Mouse (Mus musculus): ENCODE results near the gene Mctp2. TPM values are rescaled to one million over a fixed set of nuclear protein-coding genes. Genes with fewer than 3 reads are reported as not detected.
A peak's percentile ranks its signal among the peaks of the same experiment; 100 is the strongest.

Gene Mctp2
- polyA plus RNA-seq, 1 experiment from 2014 or later = 3.6 TPM

DNA sequence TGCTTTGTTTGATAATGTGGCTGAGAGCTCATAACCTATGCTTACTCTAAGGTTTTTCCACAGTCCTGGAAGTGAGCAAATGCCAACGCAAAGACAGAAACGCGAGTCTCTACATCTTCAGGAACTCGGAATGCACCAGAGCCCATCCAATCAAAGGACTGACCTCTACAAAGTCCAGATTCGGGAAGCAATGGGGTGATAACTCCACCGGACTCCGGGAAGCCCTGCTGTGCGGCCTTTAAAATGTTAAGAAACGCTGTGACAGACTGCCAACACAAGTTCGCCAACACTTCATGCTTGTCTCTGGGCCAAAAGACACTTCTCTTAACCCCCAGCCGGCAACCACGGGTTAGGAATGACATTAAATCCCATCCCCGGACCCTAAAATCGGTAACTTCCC, 437 bp downstream of the Mctp2 start:
- peak overlapping the region; percentile 91 for H3K4me2 ChIP-seq
- peak; percentile 51; the same call in 1 of the 2 replicates for ATAC-seq (ENCODE audit: borderline replicate concordance, extremely low read depth, low FRiP score, low TSS enrichment)
- H3K27ac ChIP-seq = 0 out of 2 replicates have a peak overlapping the region, but pooled peaks have one; percentile 5
- H3K9ac ChIP-seq = peak overlapping the region; percentile 49
- H3K4me1 ChIP-seq = no peaks in the 10 kb centered on the region; the same call in 1 of the 2 replicates
- H3K36me3 ChIP-seq = no peaks in the 10 kb centered on the region
- no peaks in the 10 kb centered on the region for H3K27me3 ChIP-seq
- H3K4me3 ChIP-seq = peak overlapping the region; percentile 56
- no peaks in the 10 kb centered on the region for H3K9me3 ChIP-seq
- 2% methylated on average over 14 of the region's 14 CpGs for WGBS

DNA sequence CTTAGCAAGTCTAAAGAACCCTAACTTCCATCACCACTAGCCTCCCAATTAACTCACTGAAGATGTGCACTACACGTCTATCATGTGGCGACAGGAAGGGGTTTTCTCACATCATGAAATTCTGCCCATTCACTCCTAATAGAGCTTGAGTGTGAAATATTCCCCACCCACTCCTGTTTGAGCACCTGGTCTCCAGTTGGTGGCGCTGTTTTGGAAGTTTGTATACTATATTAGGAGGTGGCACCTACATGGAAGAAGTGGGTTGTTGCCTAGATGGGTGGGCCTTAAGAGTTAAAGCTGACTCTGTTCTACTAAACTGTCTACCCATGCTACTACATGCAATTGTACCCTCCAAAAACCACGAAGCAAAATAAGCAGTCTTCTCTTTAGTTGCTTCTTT, 4.7 kb downstream of the Mctp2 start:
- Histone ChIP-seq H3K27me3 (no peaks in the 10 kb centered on the region), H3K9ac (no peak overlapping the region), H3K36me3 (no peaks in the 10 kb centered on the region), H3K4me1 (no peaks in the 10 kb centered on the region; the same call in 1 of the 2 replicates), H3K9me3 (no peaks in the 10 kb centered on the region), H3K27ac (no peak overlapping the region), H3K4me2 (no peak overlapping the region), H3K4me3 (no peak overlapping the region)
- ATAC-seq (ENCODE audit: borderline replicate concordance, extremely low read depth, low FRiP score, low TSS enrichment) = no peak
- WGBS = 59% methylated on average over 4 of the region's 4 CpGs

DNA sequence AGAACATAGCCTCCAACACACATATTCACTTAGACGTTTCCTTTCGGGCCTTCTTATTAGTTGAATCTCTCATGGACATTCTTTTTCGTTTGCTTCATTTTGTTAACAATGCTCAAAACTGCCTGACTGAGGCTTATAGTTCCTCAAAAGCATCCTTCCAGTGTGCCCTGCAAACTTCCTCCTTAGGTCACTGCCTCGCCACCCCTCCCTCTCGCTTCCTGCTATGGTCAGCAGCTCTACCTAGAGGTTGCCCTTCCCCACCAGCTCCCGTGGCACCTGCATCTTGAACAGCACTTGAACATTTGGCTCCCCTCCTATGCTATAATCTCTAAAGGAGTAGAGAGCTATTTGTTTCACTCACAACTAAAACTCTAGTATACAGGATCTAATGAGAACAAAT, 6.7 kb downstream of the Mctp2 start:
- H3K9ac ChIP-seq = no peak overlapping the region
- no peak overlapping the region for H3K4me2 ChIP-seq
- no peaks in the 10 kb centered on the region for H3K4me1 ChIP-seq
- 76% methylated on average over 6 of the region's 6 CpGs for WGBS
- ATAC-seq (ENCODE audit: borderline replicate concordance, extremely low read depth, low FRiP score, low TSS enrichment) = no peak
- H3K27me3 ChIP-seq = no peaks in the 10 kb centered on the region
- H3K27ac ChIP-seq = no peak overlapping the region
- no peak overlapping the region for H3K4me3 ChIP-seq
- H3K9me3 ChIP-seq = no peaks in the 10 kb centered on the region
- no peaks in the 10 kb centered on the region for H3K36me3 ChIP-seq

DNA sequence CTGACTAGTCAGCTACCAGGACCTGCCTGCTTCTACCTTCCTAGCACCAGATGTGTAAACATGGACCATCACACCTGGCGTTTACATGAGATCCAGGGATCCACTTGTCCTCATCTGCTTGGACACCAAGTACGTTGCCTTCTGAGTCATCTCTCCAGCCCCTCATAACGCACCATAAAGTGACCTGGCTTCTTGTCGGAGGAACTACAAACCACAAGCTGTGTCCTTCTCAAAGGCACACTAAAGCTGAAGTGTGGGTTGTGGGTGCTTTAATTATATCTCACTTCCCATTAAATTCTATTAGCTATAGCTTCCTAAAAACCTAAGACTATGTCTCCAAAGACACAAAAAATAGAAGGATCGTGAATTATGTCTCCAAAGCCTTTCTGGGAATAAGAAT, 9.4 kb downstream of the Mctp2 start:
- no peak overlapping the region for H3K9ac ChIP-seq
- 83% methylated on average over 5 of the region's 5 CpGs for WGBS

DNA sequence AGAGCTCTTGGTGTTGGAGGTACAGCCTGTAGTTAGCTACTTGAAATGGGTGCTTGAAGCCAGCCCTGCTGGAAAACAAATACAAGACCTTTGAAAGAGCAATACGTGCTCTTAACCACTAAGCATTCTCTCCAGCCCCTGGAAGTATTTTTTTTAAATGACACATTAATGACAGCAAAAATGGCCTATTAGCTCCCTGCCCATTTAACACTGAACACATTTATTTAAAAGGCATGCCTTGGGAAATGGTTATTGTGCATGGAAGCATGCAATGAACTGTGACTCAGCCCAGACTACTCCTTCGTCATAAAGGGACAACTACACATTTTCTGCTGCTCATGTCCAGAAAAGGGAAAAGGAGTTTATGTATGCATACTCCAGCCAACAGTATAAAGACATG, 10.2 kb downstream of the Mctp2 start:
- no peaks in the 10 kb centered on the region for H3K27me3 ChIP-seq
- 55% methylated on average over 2 of the region's 2 CpGs for WGBS
- H3K36me3 ChIP-seq = no peaks in the 10 kb centered on the region
- H3K4me1 ChIP-seq = no peaks in the 10 kb centered on the region
- H3K4me3 ChIP-seq = no peak overlapping the region
- no peaks in the 10 kb centered on the region for H3K9me3 ChIP-seq
- H3K4me2 ChIP-seq = no peak overlapping the region
- no peak overlapping the region for H3K27ac ChIP-seq
- H3K9ac ChIP-seq = no peak overlapping the region
- ATAC-seq (ENCODE audit: borderline replicate concordance, extremely low read depth, low FRiP score, low TSS enrichment) = no peak

More for the DNA sequence above, 9.4 kb downstream of the Mctp2 start:
- Histone ChIP-seq H3K4me3 (no peak overlapping the region), H3K27me3 (no peaks in the 10 kb centered on the region), H3K9me3 (no peaks in the 10 kb centered on the region), H3K27ac (no peak overlapping the region), H3K4me1 (no peaks in the 10 kb centered on the region), H3K36me3 (no peaks in the 10 kb centered on the region), H3K4me2 (no peak overlapping the region)
- ATAC-seq (ENCODE audit: borderline replicate concordance, extremely low read depth, low FRiP score, low TSS enrichment) = no peak

DNA sequence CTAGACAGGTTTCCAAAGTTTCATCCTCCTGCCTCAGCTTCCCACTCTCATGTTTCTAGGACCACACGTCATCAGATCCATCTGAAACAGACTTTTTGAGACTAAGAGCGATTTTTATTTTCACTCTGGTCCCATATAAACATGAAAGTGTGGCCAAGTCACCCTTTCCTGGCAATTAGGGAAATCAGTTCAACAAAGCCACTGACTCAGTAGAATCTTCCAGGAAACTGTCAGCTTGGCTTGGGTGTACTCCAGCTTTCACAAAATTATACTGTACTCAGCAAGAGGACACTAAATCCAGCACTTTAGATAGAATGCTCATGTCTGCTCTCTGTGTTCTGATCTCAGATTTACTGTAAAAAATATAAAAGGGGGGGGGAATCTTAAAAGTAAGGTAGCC, 11.5 kb downstream of the Mctp2 start:
- Histone ChIP-seq H3K36me3 (no peaks in the 10 kb centered on the region), H3K27me3 (no peaks in the 10 kb centered on the region), H3K4me3 (no peak overlapping the region), H3K4me1 (no peaks in the 10 kb centered on the region), H3K27ac (no peak overlapping the region), H3K9ac (no peak overlapping the region), H3K4me2 (no peak overlapping the region), H3K9me3 (no peaks in the 10 kb centered on the region)
- WGBS = 66% methylated on average over 2 of the region's 2 CpGs
- no peak for ATAC-seq (ENCODE audit: borderline replicate concordance, extremely low read depth, low FRiP score, low TSS enrichment)

DNA sequence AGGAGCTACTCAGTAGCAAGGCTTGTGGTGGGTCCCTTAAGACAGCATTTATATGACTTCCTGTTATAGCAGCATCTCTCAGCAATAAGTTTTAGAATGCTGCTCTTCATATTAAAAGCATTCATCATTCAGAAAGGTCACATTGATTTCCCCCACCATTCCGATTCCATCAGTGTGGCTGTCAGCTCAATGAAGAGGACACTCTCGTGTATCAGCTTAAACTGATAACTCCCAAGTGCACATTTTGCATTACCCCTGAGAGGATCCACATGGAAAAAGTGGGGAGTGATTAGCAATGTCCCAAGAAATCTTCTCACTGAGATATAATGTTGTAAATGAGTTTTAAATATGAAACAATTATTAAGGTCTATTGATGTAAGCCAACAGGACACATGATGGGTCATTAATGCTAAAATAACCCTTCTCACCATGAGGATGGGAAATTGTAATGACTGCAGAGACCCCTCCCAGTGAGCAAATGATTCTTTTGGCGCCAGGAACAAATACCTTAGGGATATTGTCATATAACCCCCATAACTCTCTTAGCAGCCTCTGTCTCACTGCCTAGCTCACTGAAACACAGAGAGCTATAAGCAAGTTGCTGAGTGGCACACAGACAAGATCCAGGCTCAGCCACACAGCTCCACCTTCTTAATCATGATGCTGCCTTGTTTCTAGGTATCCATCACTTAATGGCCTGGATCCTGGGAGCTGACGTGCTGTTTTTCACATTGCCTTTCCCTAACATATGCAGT, 12.4 kb downstream of the Mctp2 start:
- no peak overlapping the region for H3K27ac ChIP-seq
- ATAC-seq (ENCODE audit: borderline replicate concordance, extremely low read depth, low FRiP score, low TSS enrichment) = no peak
- H3K27me3 ChIP-seq = no peaks in the 10 kb centered on the region
- H3K4me2 ChIP-seq = no peak overlapping the region
- H3K4me1 ChIP-seq = no peaks in the 10 kb centered on the region
- H3K36me3 ChIP-seq = no peaks in the 10 kb centered on the region
- no peaks in the 10 kb centered on the region for H3K9me3 ChIP-seq
- no peak overlapping the region for H3K9ac ChIP-seq
- 61% methylated on average over 4 of the region's 4 CpGs for WGBS
- no peak overlapping the region for H3K4me3 ChIP-seq

DNA sequence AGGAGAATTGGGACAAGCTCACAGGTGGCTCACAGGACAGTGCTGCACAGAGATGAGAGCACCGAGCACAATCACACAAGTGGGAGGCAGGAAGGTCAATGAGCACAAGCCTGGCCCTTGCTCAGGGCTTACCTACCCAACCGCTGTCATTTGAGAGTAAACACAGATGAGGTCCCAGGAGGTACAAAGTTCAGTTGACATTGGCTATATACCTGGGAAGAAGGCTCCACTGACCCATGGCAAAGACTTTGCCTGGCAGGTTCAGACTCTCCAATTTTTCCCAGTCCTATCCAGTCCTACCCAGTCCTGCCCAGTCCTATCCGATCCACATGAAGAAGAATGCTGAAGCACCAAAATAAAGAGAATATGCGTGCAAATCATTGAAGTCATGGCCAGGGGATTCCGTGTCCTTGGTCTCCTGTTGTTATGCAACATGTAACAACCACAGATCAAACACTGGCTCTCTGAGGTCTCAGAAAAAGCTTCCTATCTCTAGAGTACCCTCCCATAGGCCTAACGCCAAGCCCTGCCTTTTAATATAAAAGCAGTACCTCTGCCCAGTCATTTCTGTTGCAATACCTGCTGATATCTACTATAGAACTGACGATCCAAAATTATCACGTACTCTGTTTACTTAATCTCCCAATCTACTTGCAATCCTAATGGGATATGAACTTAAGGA, 14.0 kb downstream of the Mctp2 start:
- no peak for ATAC-seq (ENCODE audit: borderline replicate concordance, extremely low read depth, low FRiP score, low TSS enrichment)
- WGBS = 79% methylated on average over 8 of the region's 8 CpGs

DNA sequence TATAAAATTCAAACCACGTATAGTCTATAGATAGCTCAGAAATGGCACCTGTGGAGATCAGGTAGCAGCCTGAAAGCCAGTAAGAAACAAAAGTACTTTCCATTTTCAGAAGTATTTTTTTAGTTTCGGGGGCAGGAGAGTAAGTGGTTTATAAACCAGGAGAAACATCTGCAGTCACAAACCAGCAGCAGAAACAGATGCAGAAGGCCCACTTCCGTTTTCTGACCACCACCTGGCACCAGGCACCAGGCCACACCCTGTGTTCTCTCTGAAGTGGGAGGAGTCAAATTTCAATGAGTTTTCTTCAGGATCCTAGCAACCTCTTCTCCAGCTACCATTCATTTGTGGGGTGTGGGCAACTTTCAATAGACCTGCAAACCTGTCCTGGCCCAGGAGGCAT, 25.7 kb downstream of the Mctp2 start:
- H3K9ac ChIP-seq = no peak overlapping the region
- no peaks in the 10 kb centered on the region for H3K27me3 ChIP-seq
- H3K9me3 ChIP-seq = no peaks in the 10 kb centered on the region
- H3K4me2 ChIP-seq = no peak overlapping the region
- no peaks in the 10 kb centered on the region for H3K4me1 ChIP-seq
- no peaks in the 10 kb centered on the region for H3K36me3 ChIP-seq
- no peak for ATAC-seq (ENCODE audit: borderline replicate concordance, extremely low read depth, low FRiP score, low TSS enrichment)
- no peak overlapping the region for H3K4me3 ChIP-seq
- H3K27ac ChIP-seq = no peak overlapping the region
- 61% methylated on average over 3 of the region's 3 CpGs for WGBS

More for the DNA sequence above, 14.0 kb downstream of the Mctp2 start:
- Histone ChIP-seq H3K27ac (no peak overlapping the region), H3K4me1 (no peaks in the 10 kb centered on the region), H3K9ac (no peak overlapping the region), H3K4me2 (no peak overlapping the region), H3K36me3 (no peaks in the 10 kb centered on the region), H3K9me3 (no peaks in the 10 kb centered on the region), H3K4me3 (no peak overlapping the region), H3K27me3 (no peaks in the 10 kb centered on the region)

DNA sequence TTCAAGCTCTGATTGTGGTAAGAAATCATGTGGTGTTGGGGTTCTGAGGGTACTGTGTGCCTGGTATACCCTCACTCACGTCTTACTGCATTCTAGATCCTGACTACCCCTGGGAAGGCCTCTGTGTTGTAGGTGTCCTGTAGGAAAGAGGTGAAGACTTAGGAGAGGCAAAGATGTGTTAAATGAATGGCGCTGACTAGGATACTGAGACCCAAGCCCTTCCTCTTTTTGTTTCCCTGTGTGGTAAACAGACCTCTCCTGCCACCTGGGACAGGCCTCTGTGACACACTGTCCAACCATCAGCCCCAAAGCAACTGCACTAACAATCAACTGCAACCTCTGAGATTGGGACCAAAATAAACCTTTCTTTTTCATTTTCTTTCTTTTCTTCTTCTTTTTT, 28.0 kb downstream of the Mctp2 start:
- H3K9me3 ChIP-seq = no peaks in the 10 kb centered on the region
- no peaks in the 10 kb centered on the region for H3K4me1 ChIP-seq
- H3K9ac ChIP-seq = no peak overlapping the region
- no peak overlapping the region for H3K4me2 ChIP-seq
- H3K36me3 ChIP-seq = no peaks in the 10 kb centered on the region
- H3K4me3 ChIP-seq = no peak overlapping the region
- ATAC-seq (ENCODE audit: borderline replicate concordance, extremely low read depth, low FRiP score, low TSS enrichment) = no peak
- no peaks in the 10 kb centered on the region for H3K27me3 ChIP-seq
- WGBS = 83% methylated on average over 2 of the region's 2 CpGs
- no peak overlapping the region for H3K27ac ChIP-seq

DNA sequence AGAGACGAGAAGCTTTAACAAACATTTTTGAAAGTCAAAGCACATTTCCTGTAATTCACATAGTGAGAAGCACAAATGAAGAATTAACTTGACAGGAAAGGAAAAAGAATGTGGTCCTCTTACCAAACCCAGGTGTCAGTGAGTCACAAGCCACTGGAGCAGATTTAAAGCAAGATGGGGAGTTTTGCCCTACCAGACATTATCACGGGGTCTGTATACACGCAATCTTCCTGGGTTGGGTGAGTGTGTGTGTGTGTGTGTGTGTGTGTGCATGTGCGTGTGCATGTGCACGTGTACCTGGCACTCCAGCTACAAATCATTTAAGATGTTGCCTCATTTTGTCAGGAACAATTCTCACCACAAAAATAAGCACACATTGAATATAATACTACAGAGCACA, 30.9 kb downstream of the Mctp2 start:
- H3K27ac ChIP-seq = no peak overlapping the region
- no peaks in the 10 kb centered on the region for H3K9me3 ChIP-seq
- no peak overlapping the region for H3K4me2 ChIP-seq
- no peaks in the 10 kb centered on the region for H3K4me1 ChIP-seq
- H3K4me3 ChIP-seq = no peak overlapping the region
- H3K27me3 ChIP-seq = no peaks in the 10 kb centered on the region
- H3K36me3 ChIP-seq = no peaks in the 10 kb centered on the region
- WGBS = 64% methylated on average over 5 of the region's 5 CpGs
- no peak for ATAC-seq (ENCODE audit: borderline replicate concordance, extremely low read depth, low FRiP score, low TSS enrichment)
- H3K9ac ChIP-seq = no peak overlapping the region

DNA sequence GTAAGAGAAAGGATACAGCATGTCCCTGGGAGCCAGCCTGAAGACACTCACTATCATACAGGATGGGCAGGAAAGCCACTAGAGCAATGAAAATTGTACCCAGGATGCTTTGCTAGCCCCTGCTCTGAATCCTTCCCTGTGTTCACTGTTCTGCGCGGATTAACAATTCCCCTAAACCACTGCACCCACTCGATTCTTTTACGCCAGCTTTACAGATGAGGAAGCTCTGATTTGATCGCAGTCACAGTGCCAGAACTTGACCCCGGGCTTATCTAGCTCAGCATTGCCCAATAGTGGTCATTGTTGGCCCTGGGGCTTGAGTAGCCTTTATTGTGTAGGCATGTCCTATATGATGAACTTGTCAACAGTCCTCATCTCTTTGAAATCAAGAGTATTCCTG, 34.9 kb downstream of the Mctp2 start:
- H3K27ac ChIP-seq = no peak overlapping the region
- no peaks in the 10 kb centered on the region for H3K4me1 ChIP-seq
- WGBS = 81% methylated on average over 6 of the region's 6 CpGs
- H3K9me3 ChIP-seq = no peaks in the 10 kb centered on the region
- H3K36me3 ChIP-seq = no peaks in the 10 kb centered on the region
- no peak overlapping the region for H3K4me2 ChIP-seq
- H3K4me3 ChIP-seq = no peak overlapping the region
- H3K27me3 ChIP-seq = no peaks in the 10 kb centered on the region
- ATAC-seq (ENCODE audit: borderline replicate concordance, extremely low read depth, low FRiP score, low TSS enrichment) = no peak
- H3K9ac ChIP-seq = no peak overlapping the region
